Mouse (Mus musculus) adipocyte (in vitro differentiated cells): ENCODE data around the gene Kctd5.
"Not testable (repeated sequence)": the region's sequence is repeated elsewhere in the genome, so short reads cannot be mapped to it uniquely, and the experiment has no call there.

Experiments
- DNase-seq: peaks from one replicate; pipeline ENCODE4 v3.0.0-alpha.2; 2016; ENCODE audit warnings: low spot score

Kctd5 gene

DNA sequence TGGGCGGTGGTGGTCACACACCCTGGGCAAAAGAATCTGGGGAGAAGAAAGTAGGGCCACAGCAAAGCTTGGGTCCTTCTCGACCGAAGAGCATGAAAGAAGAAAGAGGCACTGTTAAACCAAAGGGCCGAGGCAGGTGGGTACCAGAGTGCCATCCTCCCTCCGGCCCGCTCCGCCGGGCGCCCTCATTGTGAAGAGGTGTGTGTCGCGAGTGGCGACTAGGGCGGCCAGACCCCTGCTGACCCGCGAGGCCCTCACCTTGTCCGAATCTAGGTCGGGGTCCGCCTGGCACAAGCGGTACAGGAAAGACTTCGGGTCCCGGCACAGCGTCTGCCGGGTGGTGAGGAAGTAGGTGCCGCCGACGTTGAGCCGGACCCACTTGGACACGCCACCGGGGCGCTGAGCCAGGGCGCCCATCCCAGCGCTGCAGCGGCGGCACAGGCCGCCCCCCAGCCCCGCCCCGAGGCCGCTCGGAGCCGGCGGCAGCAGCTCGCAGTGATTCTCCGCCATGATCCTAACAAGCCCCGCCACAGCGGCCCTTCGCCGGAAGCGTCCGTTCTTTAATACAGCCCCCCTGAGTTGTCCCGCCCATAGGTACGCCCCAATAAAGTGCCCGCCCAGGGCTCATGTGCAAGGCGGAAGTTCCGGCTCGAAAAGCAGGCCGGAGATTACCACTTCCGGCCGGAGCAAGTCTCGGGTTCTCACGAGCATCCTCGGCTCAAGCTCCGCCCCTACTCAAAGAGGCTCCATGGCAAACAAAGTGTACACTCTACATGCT, at the start of gene Kctd5:
Gene Kctd5 (minus strand): TSS at position 567 of the 778 bp plus-strand sequence.
- DNase-seq, result peak; percentile 98

DNA sequence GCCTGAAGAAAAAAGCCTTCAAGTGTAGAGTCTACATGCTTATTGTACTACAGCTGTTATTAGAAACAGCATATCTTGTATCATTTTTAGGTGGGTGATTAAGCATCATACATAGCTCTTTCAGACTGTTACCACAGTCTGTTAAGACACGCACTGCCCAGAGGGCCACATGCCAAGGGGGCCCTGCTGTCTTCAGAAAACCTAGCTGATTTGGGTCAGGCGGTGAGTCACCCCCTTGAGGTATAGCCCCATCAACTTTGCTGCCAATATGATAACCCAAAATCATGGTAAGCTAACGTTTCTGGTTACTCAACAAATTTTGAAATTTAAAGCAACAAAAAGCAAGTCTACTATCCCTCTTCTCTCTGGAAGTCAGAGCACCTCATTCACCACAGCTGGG, 46.2 kb upstream of the Kctd5 start:
- no peak for DNase-seq

GRCm38 (mm10) chr17:24113031-24113430, 39.7 kb upstream of the Kctd5 start:
- DNase-seq, result no peak

- DNase-seq, result peak; percentile 57
Observed at GRCm38 (mm10) chr17:24111256-24111655, 38.0 kb upstream of the Kctd5 start.

GRCm38 (mm10) chr17:24108896-24109295, 35.6 kb upstream of the Kctd5 start:
- no peak for DNase-seq

- DNase-seq, result no peak
Observed at GRCm38 (mm10) chr17:24105111-24105510, 31.8 kb upstream of the Kctd5 start.

DNA sequence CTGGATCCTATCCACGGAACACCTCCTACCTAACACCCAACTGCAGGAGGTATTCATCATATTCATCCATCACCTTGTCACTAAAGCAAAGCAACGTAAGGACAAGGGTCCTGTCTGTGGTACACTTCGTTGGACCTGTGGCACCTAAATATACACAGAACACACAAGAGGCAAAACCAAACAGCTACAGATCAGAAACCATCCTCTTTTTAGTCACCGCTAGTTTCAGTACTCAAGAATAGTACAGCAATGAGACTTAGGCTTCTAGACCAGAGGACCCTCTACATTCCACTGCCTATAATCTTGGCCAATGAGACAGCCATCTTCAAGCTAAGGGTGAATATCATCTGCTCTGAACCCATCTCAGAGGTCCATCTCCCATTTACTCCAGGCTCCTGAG, 25.1 kb upstream of the Kctd5 start:
- no peak for DNase-seq

DNA sequence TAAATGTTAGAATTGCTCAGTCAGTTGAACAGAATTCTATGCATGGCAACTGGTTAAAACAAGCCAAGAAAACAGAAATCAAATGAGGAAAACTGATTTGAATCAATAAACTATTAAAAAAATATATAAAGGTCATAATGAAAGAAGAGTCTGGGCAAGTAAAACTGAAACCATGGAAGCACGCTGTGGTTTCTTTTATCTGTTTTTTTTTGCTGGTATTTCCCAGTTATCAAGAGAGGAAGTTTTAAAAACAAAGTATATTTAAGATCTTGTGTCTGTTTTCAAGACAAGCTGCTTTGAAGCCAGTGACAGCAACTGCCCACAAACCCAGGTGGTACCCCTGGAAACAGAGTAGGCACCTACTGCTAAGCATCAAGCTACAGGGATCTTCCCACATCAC, 17.3 kb upstream of the Kctd5 start:
- no peak for DNase-seq

GRCm38 (mm10) chr17:24086399-24086798, 13.1 kb upstream of the Kctd5 start:
- not testable (repeated sequence) for DNase-seq

GRCm38 (mm10) chr17:24084593-24084992, 11.3 kb upstream of the Kctd5 start:
- no peak for DNase-seq

DNA sequence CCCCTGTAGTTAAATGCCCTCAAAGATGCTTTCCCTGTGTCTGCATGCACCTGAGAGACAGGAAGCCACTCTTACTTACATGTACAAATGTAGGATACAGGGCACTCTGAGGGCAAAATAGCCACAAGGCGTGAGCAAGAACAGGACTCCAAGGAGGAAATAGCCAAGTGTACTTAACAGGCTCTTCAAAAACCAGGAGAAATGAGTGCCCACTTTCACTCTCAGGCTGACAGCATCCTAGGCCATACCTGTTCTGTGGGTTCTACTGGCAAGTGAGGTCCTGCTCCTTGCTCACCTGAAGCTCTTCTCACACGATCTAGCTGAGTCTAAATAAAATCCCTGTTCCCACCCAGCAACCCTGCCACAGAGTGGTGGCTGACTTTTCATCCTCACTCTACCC, 3.8 kb upstream of the Kctd5 start:
- no peak for DNase-seq

DNA sequence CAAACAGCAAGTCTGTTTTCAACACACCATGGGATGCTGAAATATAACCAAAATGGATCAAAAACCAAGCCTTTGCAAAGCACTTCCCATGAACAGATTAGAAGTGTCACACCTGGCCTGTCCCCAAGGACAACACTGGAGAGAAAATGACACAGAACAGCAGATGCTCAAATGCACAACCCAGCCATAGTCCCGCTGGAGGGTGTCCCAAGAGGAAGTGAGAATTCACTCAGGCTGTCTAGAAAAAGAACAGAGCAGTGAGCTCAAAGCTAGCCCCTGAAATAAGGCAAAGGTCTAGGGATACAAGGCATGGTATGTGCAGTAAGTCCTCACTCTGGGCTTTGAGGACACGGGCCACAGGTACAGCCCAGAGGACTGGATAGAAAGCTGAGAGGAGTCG, 3.8 kb downstream of the Kctd5 start:
- no peak for DNase-seq

GRCm38 (mm10) chr17:24068271-24068670, 5.0 kb downstream of the Kctd5 start:
- peak; percentile 62 for DNase-seq

GRCm38 (mm10) chr17:24062459-24063155, 10.7 kb downstream of the Kctd5 start:
- DNase-seq, result no peak

GRCm38 (mm10) chr17:24057730-24058245, 15.5 kb downstream of the Kctd5 start:
- no peak for DNase-seq

GRCm38 (mm10) chr17:24056636-24057625, 16.4 kb downstream of the Kctd5 start:
- DNase-seq, result peak; percentile 45

DNA sequence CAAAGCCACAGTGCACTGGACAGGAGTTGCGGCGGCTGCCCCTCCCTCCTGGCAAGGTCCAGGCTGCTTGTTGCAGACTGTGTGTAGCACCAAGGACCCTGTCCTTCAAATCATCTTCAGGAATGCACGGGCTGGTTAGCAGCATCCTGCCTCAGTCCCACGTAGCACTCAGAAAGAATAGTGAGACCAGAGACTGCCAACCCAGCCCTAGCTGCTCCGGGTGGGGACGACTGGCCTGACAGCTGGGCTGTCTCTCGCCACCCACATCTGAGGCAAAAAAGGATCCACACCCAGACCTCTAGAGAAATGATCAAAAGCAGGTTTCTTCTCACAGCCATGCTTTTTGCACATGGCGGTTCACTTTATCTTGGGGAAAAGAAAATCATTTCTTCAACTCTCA, 24.3 kb downstream of the Kctd5 start:
- no peak for DNase-seq

- no peak for DNase-seq
Observed at GRCm38 (mm10) chr17:24048053-24048452, 25.2 kb downstream of the Kctd5 start.

GRCm38 (mm10) chr17:24046026-24046425, 27.3 kb downstream of the Kctd5 start:
- DNase-seq, result no peak

DNA sequence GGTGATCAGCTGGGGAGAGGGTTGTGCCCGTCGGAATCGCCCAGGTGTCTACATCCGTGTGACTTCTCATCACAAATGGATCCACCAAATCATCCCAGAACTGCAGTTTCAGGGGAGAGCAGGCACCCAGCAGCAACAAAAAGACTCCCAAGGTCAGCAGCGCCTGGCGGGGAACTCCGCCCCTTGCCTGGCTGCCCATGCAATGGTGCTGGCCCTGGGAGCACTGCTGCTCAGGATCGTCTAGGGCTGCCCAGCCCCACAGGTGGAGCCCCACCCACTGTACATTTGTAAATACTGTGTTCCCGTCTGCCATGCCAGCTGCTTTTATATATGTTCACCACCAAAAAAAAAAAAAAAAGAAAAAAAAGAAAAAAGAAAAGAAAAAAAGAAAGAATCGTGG, 27.7 kb downstream of the Kctd5 start:
- DNase-seq, result no peak

DNA sequence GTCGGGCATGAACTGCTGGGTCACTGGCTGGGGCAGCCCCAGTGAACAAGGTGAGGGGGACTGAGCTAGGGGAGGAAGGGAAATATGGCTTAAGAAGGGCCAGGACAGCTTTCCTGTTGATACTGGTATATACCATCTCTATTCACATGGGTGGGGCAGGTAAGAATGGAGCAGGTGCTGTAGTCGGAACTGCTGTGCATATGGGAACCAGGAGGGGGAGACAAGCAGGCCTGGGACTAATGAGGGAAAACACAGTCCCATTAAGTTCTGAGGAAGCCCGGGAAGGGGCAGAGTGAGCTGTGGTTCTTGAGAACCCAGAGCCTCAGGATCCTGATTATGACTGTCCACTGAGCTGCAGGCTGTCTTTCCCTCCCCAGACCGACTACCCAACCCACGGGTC, 28.8 kb downstream of the Kctd5 start:
- DNase-seq, result no peak

- no peak for DNase-seq
Observed at GRCm38 (mm10) chr17:24037844-24038243, 35.4 kb downstream of the Kctd5 start, which contains the start of gene Prss27. Prss27 (plus strand) TSS chr17:24038144.
